Mouse (Mus musculus) heart, postnatal 25 days (tissue): ENCODE data around the gene Morn1. TPM values are rescaled to one million over a fixed set of nuclear protein-coding genes. Genes with fewer than 3 reads are reported as not detected.
A peak's percentile ranks its signal among the peaks of the same experiment; 100 is the strongest.

Source experiments
- DNase-seq: peaks from one replicate; pipeline ENCODE4 v3.0.0; 2022; ENCODE audit warnings: low spot score
- intact Hi-C: fragments of 180-260 bp; cut with DNase I; formaldehyde crosslinking; loops from one replicate; pipeline ENCODE4 v1.15.1; 2025
- total RNA-seq, 2 experiments: library from RNA; stranded (reverse); gene quantifications; 2 replicates each; pipeline ENCODE4 v1.2.3; 2021

Morn1 gene
- total RNA-seq, 2 experiments from 2014 or later, result 1.1 to 1.3 TPM

DNA sequence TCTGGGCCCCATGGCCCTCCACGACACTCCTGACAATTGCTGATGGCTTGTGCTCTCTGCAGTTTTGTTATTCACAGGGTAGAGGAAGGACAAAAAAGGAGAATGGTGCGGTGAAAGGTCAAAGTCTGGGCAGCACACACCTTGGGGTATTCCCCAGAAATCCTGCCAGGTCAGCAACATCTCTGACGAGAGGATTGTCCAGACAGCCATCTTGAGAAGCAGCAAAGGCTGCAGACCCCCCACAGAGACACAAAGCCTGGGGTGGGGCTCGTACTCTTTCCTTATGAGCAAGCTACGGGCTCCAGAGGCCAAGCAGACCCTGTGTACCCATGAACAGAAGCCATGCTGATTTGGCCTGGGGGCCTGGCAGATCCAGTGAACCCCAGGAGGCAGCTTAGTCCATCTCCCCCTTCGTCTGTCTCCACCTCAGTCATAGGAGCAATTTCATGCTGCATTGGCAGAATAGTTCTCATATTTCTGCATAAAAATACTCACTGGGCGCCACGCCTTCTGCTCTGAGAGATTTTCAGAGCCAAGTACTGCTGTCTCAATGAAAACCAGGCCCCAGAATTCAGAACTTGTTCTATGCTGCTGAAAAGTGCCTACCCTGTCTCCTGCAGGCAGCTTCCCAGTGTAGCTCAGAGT lies 27.5 kb downstream of the Morn1 start:
- intact Hi-C loops, result no loop called here
- DNase-seq, result no peak

- intact Hi-C loops, result no loop called here
- no peak for DNase-seq
Observed at GRCm38 (mm10) chr4:155116607-155117006, 30.2 kb downstream of the Morn1 start.

GRCm38 (mm10) chr4:155117396-155117978 lies 31.1 kb downstream of the Morn1 start:
- intact Hi-C loops, result no loop called here
- no peak for DNase-seq

GRCm38 (mm10) chr4:155118278-155118677 lies 31.9 kb downstream of the Morn1 start:
- DNase-seq, result no peak
- intact Hi-C loops, result no loop called here

DNA sequence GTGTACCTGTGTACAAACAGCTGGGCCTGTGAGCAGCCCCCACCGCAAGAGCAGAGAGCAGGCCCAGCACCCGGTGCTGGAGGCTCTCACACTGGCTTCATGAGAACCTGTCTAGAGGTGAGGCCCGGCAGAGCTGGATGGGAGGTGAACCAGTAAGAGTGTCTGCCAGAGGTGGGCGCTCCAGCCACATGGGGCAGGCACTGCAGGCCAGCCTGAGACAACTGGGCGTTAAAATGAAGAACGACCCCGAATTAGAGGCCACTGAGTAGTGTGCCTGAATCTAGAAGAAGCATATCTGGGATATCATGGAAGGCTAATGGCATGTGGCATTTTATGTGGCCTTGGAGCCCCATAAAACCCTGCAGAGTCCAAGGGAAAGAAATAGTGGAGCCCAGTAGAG lies 33.7 kb downstream of the Morn1 start:
- intact Hi-C loops, result loop anchor here (10.0 kb wide), 1 partner anchor 125 kb away; the partner anchor contains the start of gene Faap20
- DNase-seq, result no peak

DNA sequence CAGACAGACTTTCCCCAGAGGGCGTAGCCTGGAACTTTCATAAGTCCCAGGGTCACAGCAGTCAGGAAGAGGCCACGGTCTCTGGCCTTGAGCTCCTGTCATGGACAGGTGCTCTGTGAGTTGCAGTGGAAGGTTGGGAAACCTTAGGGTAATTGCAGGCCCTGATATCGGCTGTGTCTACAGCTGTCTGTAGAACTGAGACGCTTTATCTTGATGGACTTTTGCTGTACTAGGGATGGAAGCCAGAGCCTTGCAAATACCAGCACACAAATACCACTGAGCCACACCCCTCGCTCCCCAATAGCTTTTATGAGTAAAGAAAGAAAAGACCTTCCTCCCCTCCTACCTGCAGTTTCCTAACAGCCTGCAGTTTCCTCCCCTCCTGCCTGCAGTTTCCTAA lies 34.2 kb downstream of the Morn1 start:
- intact Hi-C loops, result loop anchor here (10.0 kb wide), 1 partner anchor 124 kb away; the partner anchor contains the start of gene Faap20

GRCm38 (mm10) chr4:155121222-155121621 lies 34.8 kb downstream of the Morn1 start:
- DNase-seq, result no peak
- intact Hi-C loops, result loop anchor here (10.0 kb wide), 1 partner anchor 124 kb away; the partner anchor contains the start of gene Faap20

More for the DNA sequence above, 34.2 kb downstream of the Morn1 start:
- no peak for DNase-seq

DNA sequence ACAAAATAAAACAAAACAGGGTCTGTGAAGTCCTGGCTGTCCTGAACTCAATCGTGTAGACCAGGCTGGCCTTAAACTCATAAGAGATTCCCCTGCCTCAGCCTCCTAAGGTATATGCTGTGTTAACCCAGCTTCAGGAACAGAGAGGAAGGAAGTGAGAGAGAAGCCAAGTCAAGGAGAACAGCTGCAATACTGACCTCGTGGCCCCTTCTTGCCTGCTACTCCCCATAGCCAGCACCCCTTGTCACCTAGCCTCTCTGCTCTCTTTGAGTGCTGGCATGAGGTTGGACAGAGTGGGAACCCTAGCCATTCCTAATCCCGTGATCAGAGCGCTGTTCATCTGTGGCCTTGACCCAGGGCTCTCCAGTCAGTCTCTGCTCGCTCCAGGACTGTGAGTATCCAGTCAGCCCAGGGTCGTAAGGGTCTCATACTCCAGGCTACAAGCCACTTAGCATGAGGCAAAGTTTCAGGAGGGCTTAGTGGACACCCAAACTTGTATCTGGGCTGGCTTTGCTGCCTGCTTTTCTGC lies 35.6 kb downstream of the Morn1 start:
- DNase-seq, result no peak
- intact Hi-C loops, result loop anchor here (10.0 kb wide), 1 partner anchor 123 kb away; the partner anchor contains the start of gene Faap20

DNA sequence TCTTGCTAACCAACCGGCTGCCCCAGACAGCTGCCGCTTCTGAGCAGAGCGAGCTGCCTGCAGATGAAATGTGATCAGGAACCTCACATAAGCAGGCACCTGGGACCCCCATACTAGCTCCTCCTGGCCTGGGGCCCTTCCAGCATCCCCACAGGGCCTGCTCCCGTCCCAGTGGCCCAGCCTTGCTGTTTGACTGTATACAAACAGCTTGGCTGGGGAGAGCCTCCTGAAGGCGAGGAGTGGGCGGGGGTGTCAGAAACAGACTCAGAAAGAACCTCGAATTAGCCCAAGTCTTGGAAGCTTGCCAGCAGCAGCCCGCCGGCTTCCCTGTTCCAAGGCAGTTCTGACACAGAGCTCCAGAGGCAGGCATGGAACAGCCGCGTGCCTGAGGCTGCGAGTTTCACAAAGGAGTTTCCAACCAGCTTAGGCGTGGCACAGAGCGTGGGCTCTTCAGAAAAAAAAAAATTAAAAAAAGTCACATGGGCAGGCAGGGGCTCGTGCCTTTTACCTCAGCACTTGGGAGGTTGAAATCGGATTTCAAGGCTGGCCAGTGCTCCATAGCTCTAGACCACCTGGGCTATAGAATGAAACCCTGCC lies 36.2 kb downstream of the Morn1 start:
- DNase-seq, result peak; percentile 63
- intact Hi-C loops, result loop anchor here (10.0 kb wide), 1 partner anchor 122 kb away; the partner anchor contains the start of gene Faap20

DNA sequence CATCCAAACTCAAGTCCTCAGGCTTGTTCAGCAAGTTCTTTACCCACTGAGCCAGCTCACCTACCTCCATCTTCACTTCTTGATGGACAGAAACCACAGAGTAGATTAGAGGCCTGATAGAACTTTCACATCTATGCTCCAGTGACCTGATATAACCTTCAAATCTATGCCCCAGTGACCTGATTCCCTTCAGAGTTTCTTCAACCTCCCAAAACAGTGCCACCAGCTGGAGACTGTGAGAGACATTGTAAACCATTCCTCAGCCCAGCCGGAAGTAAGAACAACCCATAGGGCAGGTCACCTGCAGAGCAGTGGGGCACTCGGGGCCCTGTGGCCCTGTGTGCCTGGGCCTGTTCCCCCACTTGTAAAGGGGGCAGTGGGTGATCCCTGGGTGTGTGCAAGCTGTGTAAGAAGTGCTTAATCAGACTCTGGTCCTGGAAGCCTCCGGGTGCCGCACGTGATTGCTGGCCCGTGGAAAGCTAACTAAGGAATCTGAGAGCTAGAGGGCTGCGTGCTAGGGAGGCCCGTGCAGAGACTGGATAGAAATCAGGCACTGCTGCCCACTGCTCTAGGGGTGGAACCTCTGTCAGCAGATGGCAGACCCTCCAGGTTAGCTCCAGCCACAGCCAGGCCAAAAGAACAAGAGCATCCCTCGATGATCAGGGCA lies 37.6 kb downstream of the Morn1 start:
- intact Hi-C loops, result loop anchor here (10.0 kb wide), 1 partner anchor 121 kb away; the partner anchor contains the start of gene Faap20
- no peak for DNase-seq

- intact Hi-C loops, result loop anchor here (5.0 to 10.0 kb wide), 2 partner anchors 97 to 119 kb away; partner anchors contain the start of genes Faap20 and Ski
- no peak for DNase-seq
Observed at GRCm38 (mm10) chr4:155125310-155125709, 38.9 kb downstream of the Morn1 start.

- no peak for DNase-seq
- intact Hi-C loops, result loop anchor here (5.0 to 10.0 kb wide), 2 partner anchors 96 to 119 kb away; partner anchors contain the start of genes Faap20 and Ski
Observed at GRCm38 (mm10) chr4:155126194-155126593, 39.8 kb downstream of the Morn1 start.

DNA sequence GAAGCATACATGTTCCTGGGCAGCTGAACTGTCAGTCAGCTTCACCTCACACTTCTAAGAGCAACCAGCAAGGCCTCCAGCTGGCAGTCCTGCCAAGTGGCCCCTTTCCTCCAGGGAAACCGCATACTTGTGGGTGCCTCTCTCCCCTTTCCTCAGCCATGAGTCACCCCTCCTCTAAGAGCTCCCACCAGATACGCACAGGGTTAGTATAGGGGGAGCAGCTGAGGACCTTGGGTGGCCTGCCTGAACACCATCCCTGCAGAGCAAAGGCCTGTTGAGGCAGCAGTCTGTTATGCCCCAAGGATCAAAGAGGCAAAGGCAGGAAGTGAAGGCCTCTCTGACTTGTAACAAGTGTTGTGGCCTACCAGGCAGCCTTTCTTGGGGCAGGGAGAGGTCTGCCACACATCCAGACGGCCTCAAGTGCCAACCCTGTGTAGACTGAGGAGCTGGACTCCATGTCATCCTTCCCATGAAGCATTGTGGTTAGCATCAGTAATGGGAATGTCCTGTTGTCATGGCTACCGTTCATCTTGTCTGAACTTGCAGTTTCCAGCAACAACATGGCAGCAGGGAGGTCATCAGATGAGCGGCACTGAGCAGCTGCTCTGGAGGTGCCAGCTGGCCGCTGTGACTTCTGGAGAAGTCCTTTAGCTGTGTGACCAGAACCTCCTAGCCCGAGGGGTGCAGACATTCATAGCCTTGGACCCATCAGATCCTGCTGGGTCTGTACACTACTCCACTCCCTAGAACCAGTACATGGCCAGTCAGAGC lies 40.4 kb downstream of the Morn1 start:
- DNase-seq, result no peak
- intact Hi-C loops, result loop anchor here (5.0 to 10.0 kb wide), 2 partner anchors 96 to 118 kb away; partner anchors contain the start of genes Faap20 and Ski

- DNase-seq, result no peak
- intact Hi-C loops, result loop anchor here (5.0 to 10.0 kb wide), 2 partner anchors 94 to 116 kb away; partner anchors contain the start of genes Faap20 and Ski
Observed at GRCm38 (mm10) chr4:155128411-155128810, 42.0 kb downstream of the Morn1 start.

DNA sequence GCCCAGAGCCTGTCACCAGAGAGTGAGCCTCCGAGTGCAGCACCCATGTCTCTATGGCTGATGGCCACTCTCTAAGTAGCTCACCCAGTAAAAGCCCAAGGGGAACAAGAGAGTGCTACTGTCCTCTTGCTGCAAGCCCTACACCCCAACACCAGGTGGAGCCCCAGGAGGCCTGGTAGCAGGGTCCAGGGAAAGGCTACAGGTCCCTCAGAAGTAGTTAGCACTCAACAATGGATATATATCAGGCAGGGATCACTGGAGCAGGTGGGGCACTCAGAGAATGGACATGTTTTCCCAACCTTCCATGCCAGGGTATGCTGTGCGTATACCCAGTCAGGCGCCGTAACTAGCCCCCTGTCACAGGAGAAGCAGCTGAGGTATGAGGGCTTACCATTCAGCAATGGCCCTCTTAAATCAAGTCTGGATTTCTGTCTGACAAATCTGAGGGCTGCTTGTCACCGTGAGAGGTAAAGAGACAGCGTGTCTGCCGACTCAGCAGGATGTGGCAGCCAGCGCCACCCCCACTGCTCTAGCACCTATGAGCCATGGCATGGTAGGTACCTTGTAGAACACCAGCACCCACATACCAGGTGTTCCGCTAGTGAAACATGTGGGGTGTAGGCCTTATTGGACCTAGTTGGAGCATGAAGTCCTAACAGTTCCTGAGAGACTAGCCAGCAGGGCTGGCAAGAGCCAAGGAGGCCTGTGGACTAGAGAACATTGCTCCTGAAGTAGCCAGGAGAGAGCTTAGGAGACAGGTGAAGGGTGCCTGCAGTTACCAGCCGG lies 42.9 kb downstream of the Morn1 start:
- intact Hi-C loops, result loop anchor here (5.0 to 10.0 kb wide), 2 partner anchors 93 to 115 kb away; partner anchors contain the start of genes Faap20 and Ski
- DNase-seq, result no peak

DNA sequence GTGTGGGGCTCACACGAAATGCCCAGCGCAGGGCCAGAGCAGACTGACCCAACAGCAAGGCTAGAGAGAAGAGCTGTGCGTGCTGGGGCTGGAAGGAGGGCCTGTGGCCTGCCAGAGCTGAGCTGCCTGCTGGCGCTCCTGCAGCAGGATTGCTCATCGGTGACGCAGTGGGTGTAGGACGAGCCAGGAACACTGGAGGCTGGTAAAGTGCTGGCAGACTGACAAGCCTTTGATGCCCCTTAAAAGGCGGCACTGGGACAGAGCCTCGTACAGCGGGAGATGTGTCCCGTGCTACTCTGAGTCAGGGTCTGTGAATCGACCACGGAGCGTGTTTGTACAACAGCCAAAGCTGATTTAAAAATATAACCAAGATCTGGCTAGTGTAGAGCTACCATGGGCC lies 43.6 kb downstream of the Morn1 start:
- intact Hi-C loops, result loop anchor here (5.0 to 10.0 kb wide), 2 partner anchors 92 to 115 kb away; partner anchors contain the start of genes Faap20 and Ski
- DNase-seq, result peak; percentile 73

DNA sequence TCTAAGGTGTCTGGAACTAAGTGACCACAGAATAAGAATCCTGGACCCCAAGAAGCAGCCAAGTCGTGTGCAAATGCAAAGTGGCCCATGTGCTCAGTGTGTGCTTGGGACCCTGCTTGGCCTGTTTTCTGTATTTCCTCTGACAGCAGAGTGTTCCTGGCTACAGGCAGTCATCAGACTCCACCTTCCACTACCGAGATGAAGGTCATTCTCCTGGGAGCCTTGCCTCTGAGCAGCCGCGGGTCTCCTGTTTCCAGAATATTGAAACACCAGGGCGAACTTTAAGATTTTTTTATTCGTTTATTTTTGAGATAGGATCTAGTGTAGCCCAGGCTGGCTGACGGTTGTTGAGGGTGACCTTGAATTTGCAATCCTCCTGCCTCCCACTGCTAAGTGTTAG lies 44.2 kb downstream of the Morn1 start:
- DNase-seq, result no peak
- intact Hi-C loops, result no loop called here

GRCm38 (mm10) chr4:155133188-155133587 lies 46.8 kb downstream of the Morn1 start:
- intact Hi-C loops, result no loop called here
- DNase-seq, result no peak
